Mouse (Mus musculus): Measurements from ENCODE around the gene Ttc30b.
"Not testable (repeated sequence)": the region's sequence is repeated elsewhere in the genome, so short reads cannot be mapped to it uniquely, and the experiment has no call there.

The Ttc30b gene

DNA sequence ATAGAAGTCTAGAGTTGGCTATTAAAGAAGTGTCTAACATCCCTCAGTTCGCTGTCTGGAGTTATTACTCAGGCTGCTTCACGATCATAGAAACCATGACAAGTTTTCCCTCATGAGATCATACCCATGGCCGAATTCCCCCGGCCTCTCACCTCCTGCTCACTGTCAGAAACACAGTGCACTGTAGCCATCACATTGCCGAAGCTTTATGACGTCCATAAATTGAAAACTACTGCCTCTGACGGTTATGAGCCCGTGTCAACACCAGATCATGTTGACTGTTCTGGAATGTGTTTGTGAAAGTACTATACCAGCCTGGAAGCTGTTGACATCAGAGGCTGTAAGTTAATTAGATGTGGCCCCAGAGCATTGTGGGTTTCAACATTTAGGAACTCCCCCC is 12.3 kb upstream of the Ttc30b start:
- DNase-seq (ENCODE audit: low spot score) = no peak

DNA sequence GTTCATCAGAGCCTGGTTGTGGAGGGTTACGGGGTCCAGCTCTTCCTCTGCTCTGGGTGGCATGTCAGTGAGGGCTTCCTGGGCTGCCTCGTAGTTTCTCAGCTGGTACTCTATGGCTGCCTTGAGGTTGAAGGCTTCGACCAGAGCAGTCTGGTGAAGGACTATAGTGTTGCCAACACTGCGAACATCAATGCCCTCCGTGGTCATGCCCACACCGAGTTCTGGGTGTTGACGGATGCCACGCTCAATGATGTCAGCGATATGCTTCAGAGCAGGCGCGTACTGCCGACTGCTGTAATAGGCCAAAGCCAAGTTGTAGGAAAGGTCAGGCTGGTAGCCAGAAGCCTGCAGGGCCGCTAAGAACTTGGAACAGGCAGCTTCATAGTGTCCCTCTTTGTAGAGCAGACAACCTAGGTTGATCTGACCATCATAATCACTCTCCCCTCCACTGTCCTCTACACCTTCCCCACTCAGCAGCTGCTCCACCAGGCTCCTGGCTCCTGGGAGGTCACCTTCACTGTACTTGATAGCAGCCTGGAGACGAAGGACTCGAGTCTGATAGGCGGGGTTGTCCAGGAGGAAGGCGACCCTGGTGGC is 767 bp downstream of the Ttc30b start:
- not testable (repeated sequence) for DNase-seq (ENCODE audit: low spot score)

DNA sequence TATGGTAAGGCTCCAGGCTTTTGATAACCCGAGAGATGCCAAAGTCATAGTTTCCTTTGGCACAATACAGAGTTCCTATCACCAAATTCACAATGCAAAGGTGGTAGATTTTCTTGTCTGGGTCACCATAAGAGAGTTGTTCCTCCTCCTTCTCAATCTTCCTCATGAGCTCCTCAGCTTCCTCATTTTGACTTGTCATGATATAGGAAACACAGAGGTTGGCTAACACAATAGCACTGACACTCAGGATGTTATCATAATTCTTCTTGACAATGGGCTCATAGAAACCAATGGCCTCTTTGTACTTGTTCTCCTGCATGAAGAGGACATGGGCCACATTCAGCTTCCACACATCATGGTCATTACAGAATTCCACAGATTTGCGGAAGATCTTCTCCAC is 1.7 kb downstream of the Ttc30b start:
- not testable (repeated sequence) for DNase-seq (ENCODE audit: low spot score)

DNA sequence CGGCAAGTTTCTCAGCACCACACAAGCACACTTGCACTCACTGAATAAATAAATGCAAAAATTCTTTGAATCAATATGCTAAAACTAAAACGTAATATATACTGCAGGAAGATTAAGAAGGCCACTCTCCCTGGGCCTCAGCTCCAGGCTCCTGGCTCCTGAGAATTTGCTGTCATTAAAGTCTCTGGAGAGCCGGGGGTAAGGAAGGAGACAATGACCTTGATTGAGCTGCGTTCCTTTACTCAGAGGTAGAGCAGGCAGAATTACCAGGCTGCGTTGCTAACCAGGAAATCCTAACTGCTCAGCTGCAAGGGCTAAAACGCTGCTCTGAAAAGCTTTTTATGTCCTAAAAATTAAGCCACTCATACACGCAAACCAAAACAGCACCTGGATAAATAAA is 4.8 kb downstream of the Ttc30b start:
- DNase-seq (ENCODE audit: low spot score) = no peak

DNA sequence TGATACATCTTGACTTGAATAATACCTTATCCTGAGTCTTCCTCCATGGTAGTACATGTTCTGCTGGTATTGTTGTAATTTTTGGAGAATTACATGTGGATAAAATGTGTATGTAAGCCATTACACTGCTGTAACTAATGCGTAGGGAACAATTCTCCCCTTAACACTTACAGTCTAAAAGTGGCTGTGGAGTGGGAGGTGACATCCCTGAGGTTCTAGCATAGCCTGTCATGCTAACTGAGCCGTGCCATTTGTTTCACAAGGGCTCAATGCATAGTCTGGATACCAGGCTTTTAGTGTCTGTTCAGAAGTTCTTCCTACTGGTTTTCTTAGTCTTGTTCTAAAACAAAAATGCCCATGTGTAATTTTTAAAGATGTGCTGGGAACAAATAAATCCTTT is 7.4 kb downstream of the Ttc30b start:
- DNase-seq (ENCODE audit: low spot score) = no peak

DNA sequence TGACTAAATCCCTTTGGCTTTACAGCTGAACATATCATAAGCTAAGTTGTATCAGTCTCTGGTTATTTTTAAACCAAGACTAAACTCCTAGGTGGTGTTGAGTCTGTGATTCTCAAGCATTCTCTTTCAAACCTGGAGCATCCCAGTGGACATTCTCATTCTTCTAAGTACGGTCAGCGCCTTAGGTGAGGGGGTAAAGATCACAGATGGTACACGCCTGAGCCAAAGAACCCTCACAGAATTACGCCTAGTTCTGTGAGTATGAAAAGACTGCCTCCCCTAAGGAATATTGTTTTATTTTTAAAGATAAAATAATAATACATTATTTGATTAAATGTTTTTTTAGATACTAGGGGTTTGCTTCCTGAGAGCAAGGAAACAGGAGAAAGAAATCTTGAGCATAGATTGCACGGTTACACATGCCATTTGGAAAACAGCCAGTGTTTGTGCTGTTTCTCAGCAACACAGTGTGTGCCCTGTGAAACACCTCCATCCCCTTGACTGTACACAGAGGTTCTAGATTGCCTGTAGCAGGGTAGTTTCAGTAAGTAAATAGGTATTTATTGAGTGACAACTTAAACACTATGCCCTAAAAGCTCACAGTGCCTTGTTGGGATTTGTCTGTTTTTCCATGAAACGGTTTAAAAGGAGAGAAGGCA is 8.5 kb downstream of the Ttc30b start:
- no peak for DNase-seq (ENCODE audit: low spot score)

DNA sequence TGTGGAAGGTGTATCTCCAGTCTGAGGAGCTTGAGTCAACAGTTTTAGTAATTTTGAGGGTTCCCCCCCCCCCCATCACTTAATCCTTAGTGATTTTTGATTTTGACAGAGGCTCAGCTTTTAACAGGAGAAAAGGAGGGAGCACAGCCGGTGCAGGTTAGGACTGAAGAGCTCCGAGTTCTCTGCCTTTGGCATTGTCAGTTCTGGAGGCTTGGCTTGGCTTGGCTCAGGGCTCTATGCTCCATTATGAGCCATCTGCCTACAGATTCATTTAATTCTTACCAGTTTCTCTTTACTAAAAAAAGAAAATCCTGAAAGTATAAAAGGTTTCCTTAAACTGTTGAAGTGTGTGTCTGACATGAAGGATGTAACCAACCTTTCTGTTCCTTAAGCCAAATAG is 9.2 kb downstream of the Ttc30b start:
- DNase-seq (ENCODE audit: low spot score) = no peak

DNA sequence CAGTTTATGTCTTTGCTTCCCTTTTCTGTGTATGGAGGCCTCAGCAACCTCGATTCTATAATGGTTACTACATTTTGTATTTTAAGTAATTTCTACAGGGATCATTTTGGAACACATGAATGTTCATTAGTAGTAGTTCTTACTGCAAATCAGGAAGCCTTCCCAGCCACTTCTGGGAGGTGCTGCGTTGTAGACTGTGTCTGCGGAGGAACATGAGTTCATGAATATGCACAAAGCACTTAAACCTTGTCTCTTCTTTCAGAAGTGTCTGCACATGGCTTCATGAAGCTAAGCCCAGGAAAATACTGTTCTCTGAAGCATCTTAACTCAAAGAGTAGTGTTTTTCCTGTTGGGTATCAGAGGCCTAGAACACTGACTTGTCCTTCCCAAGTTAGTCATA is 10.4 kb downstream of the Ttc30b start:
- DNase-seq (ENCODE audit: low spot score) = no peak

DNA sequence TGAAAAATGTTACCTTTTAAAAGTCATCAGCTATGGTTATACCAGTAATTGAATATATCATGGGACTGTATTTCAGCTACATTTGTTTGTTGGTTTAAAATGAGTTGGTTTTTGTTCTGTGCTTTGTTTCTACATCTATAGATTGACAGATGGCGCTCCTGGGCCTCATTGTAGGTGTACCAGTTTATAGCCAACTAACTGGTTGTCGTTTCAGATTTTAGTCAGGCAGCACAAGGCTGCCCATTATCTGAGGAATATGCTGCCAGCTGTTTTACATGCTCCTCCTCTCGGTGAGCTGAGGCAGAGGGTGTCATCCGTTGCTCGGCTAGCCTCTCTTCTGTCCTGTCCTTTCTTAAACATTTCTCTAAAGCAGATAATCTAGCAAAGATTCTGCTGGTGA is 12.3 kb downstream of the Ttc30b start:
- DNase-seq (ENCODE audit: low spot score) = no peak

DNA sequence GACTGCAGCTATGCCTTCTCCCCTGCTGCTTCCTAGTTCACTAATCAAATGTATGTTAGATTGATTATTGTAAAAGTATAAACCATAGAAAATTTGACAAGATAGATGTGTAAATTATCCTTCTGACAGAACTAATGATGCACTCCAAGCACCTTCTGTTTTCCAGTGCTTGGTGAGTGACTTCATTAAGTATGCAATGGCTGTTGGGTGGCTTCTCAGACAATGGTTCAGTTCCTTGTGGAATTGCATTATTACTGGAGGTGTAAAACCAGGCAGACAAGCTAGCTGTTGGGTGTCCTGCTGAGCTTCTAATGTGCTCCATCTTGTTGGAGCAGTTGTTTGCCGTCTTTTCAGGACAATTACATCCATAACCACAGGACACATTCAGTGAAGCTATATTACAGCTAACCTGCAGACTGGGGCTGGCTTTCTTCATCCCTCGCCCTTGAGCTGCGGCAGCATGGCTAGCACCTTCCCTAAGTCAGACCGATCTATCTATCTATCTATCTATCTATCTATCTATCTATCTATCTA is 14.5 kb downstream of the Ttc30b start:
- DNase-seq (ENCODE audit: low spot score) = no peak

DNA sequence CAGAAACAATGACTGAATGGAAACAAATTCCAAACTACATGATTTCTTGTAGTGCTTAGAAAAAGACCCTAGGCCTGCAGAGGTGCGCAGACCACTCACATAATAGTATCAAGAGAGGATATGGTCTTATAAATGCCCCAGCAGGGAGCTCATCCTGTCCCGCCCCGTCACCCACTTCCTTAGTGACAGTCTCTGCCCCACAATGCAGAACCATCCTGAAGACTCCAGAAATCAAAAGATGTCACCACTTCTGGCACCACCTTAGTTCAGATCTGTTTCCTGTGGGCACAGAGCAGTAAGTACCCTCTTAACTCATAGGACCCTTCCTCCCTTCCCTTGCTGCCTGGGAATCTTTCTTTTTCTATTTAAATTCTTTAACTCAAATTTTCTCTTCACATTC is 23.3 kb downstream of the Ttc30b start:
- no peak for DNase-seq (ENCODE audit: low spot score)

DNA sequence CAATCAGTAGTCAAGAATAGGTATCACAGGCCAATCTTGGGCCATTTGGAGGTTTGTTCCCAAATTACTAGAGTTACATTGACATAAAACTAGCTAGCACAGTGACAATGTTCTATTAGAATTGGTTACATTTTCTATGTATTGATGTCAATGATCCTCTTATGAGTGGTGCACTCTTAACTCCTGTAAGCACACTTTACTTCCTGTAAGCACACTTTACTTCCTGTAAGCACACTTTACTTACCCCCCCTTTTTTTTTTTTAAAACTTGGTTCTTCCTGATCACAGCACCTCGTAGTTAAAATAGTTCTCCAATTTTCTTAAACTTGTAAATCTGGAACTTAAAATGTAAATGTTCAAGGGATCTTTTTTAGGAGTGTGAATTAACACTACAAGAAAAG is 31.2 kb downstream of the Ttc30b start:
- no peak for DNase-seq (ENCODE audit: low spot score)

DNA sequence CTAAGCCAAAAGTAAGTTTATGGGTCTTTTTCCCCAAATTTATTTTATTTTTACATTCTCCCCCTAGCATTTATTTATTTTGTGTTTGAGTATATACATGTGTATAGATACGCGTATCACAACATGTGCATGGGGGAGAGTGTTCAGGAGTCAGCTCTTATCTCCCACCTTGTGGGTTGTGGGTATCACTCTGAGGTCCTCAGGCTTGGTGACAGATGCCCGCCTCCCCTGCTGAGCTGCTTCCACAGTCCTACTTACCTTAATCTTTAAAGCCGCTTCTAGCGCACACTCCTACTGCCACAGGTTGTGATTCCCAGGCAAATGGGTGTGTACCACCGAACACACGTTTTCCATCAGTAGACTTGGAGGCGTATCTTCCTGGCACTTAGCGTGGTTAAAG is 36.5 kb downstream of the Ttc30b start:
- DNase-seq (ENCODE audit: low spot score) = no peak

DNA sequence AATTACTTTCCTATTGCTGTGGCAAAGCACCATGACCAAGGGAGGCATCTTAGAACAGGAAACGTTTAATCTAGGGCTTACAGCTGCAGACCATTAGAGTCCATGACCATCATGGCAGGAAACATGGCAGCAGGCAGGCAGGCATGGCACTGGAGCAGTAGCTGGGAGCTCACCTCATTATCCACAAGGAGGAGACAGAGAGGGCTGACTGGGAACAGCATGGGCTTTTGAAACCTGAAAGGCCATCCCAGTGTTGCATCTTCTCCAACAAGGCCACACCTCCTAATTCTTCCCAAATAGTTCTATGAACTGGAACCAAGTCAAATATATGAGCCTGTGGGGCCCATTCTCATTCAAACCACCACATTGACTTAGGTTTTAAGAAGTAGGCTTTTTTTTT is 38.1 kb downstream of the Ttc30b start:
- DNase-seq (ENCODE audit: low spot score) = no peak

DNA sequence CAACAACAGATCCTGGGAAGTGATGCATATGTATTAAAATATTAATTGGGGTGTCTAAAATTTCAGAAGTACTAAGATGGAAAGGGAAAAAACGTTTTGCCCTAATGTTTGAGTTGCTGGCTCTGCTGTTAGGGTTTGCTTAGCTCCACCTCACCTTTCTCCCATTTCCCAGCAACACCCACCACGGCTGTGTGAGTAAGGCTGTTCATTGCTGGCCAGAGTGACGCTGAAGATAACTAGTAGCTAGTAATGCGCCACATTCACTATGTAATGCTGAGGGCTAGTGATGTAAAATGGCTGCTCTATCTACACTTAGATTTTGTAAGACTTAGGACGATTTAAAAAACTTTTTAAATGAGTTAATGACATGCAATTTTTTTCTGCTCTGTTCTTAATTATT is 42.7 kb downstream of the Ttc30b start:
- no peak for DNase-seq (ENCODE audit: low spot score)

DNA sequence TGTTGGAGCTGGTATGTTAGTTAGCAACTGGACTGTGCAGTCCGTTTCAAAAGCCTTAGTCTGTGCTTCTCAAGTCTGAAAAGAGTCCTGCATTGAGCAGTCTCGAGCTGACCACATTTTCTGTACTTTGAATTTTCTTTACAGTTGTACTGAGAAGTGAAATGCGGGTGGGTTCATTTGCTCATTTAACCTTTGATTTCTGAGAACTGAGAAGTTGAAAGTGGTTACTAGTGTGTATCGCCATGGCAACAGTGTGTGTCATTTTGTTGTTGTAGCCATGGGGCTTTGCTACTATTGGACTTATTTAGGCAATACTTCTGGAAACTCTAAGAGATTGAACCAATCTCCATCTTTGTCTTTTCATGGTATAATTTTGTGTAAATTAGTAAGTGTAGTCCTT is 46.4 kb downstream of the Ttc30b start:
- no peak for DNase-seq (ENCODE audit: low spot score)
